Mouse (Mus musculus) hindbrain, embryonic 15.5 days (tissue): ENCODE measurements around the gene Papss2. TPM values are rescaled to one million over a fixed set of nuclear protein-coding genes. Genes with fewer than 3 reads are reported as not detected.
A peak's percentile ranks its signal among the peaks of the same experiment; 100 is the strongest.
"Not testable (repeated sequence)": the region's sequence is repeated elsewhere in the genome, so short reads cannot be mapped to it uniquely, and the experiment has no call there.

Source experiments
- ATAC-seq: fragments of 200-750 bp; cut with Nextera tagmentation; 2 replicates; pipeline ENCODE4 v1.8.0; 2017; ENCODE audit warnings: low read depth, moderate number of reproducible peaks, moderate TSS enrichment; ENCODE audit not compliant: low FRiP score
- H3K27ac ChIP-seq: fragments of 300-500 bp; sonication (generic); replicated peaks from 2 replicates; pipeline ENCODE4 v1.5.1; 2015; ENCODE audit warnings: mild to moderate bottlenecking, inconsistent platforms
- H3K27me3 ChIP-seq: fragments of 300-500 bp; sonication (generic); 2 replicates; pipeline ENCODE4 v1.6.1; 2015; ENCODE audit warnings: control low read depth, inconsistent platforms
- H3K36me3 ChIP-seq: fragments of 300-500 bp; sonication (generic); 2 replicates; pipeline ENCODE4 v1.6.1; 2015; ENCODE audit warnings: control low read depth, inconsistent platforms
- H3K4me1 ChIP-seq: fragments of 300-500 bp; sonication (generic); replicated peaks from 2 replicates; pipeline ENCODE4 v1.6.1; 2015; ENCODE audit warnings: control low read depth, inconsistent platforms
- H3K4me2 ChIP-seq: fragments of 300-500 bp; sonication (generic); 2 replicates; pipeline ENCODE4 v1.6.1; 2015; ENCODE audit warnings: moderate library complexity, mild to moderate bottlenecking, inconsistent platforms
- H3K4me3 ChIP-seq: fragments of 300-500 bp; sonication (generic); 2 replicates; pipeline ENCODE4 v1.5.1; 2015; ENCODE audit warnings: mild to moderate bottlenecking, inconsistent platforms
- H3K9ac ChIP-seq: fragments of 300-500 bp; sonication (generic); 2 replicates; pipeline ENCODE4 v1.6.1; 2015; ENCODE audit warnings: inconsistent platforms
- H3K9me3 ChIP-seq: fragments of 300-500 bp; sonication (generic); 2 replicates; pipeline ENCODE4 v1.6.1; 2016; ENCODE audit warnings: control low read depth, inconsistent platforms
- WGBS: fragments of 180-500 bp; shearing (Covaris S2); methylation state at CpG from one replicate; pipeline ENCODE4 v1.1.7; 2015; 5-methylcytosine and 5-hydroxymethylcytosine counted together
- polyA plus RNA-seq: library from polyadenylated mRNA; unstranded; fragments of >200 nt; fragmentation: Nextera tagmentation; extraction: Ambion mirVana; gene quantifications from 2 replicates; pipeline ENCODE4 v1.2.1, GENCODE M21; 2015

Gene Papss2
- polyA plus RNA-seq, 1 experiment from 2014 or later, result 1.2 TPM

GRCm38 (mm10) chr19:32688227-32688626 is 92.6 kb downstream of the Papss2 start:
- 94% methylated on average over 3 of the region's 3 CpGs for WGBS
- H3K36me3 ChIP-seq, result peaks cover 36% of the 10 kb centered on the region
- H3K4me1 ChIP-seq, H3K4me3 ChIP-seq, ATAC-seq, H3K27ac ChIP-seq, H3K9ac ChIP-seq, H3K9me3 ChIP-seq, H3K27me3 ChIP-seq, H3K4me2 ChIP-seq: not testable (repeated sequence)

- no peak for ATAC-seq
- no peak overlapping the region for H3K9ac ChIP-seq
- no peak overlapping the region for H3K4me2 ChIP-seq
- H3K27me3 ChIP-seq, result no peaks in the 10 kb centered on the region
- H3K27ac ChIP-seq, result no peak overlapping the region
- WGBS, result 78% methylated on average over 6 of the region's 6 CpGs
- H3K36me3 ChIP-seq, result peaks cover 50% of the 10 kb centered on the region
- no peaks in the 10 kb centered on the region for H3K9me3 ChIP-seq
- H3K4me1 ChIP-seq, result no peaks in the 10 kb centered on the region
- no peak overlapping the region for H3K4me3 ChIP-seq
Observed at GRCm38 (mm10) chr19:32689724-32690123, 94.1 kb downstream of the Papss2 start.

- no peak for ATAC-seq
- 91% methylated on average over 2 of the region's 2 CpGs for WGBS
- Histone ChIP-seq H3K4me1 (no peaks in the 10 kb centered on the region), H3K9ac (no peak overlapping the region), H3K36me3 (peaks cover 67% of the 10 kb centered on the region), H3K27me3 (no peaks in the 10 kb centered on the region), H3K4me3 (no peak overlapping the region), H3K9me3 (no peaks in the 10 kb centered on the region), H3K27ac (no peak overlapping the region), H3K4me2 (no peak overlapping the region)
Observed at GRCm38 (mm10) chr19:32696674-32697073, 101.1 kb downstream of the Papss2 start.

GRCm38 (mm10) chr19:32702191-32702590 is 106.6 kb downstream of the Papss2 start:
- H3K27ac ChIP-seq, result no peak overlapping the region
- H3K4me3 ChIP-seq, result no peak overlapping the region
- H3K4me1 ChIP-seq, result no peaks in the 10 kb centered on the region
- H3K9me3 ChIP-seq, result no peaks in the 10 kb centered on the region
- 81% methylated on average over 3 of the region's 3 CpGs for WGBS
- H3K36me3 ChIP-seq, result peaks cover 52% of the 10 kb centered on the region
- H3K4me2 ChIP-seq, result no peak overlapping the region
- H3K9ac ChIP-seq, result no peak overlapping the region
- ATAC-seq, result no peak
- no peaks in the 10 kb centered on the region for H3K27me3 ChIP-seq

GRCm38 (mm10) chr19:32708996-32709395 is 113.4 kb downstream of the Papss2 start:
- H3K27me3 ChIP-seq, result no peaks in the 10 kb centered on the region
- H3K4me1 ChIP-seq, result peaks cover 20% of the 10 kb centered on the region
- H3K36me3 ChIP-seq, result 0 out of 2 replicates have a peak, but pooled peaks cover 15% of the 10 kb centered on the region
- no peak for ATAC-seq
- H3K4me3 ChIP-seq, result no peak overlapping the region
- no peak overlapping the region for H3K4me2 ChIP-seq
- H3K27ac ChIP-seq, result no peak overlapping the region
- 88% methylated on average over 5 of the region's 5 CpGs for WGBS
- H3K9me3 ChIP-seq, result no peaks in the 10 kb centered on the region
- no peak overlapping the region for H3K9ac ChIP-seq

GRCm38 (mm10) chr19:32710288-32710687 is 114.7 kb downstream of the Papss2 start:
- H3K4me1 ChIP-seq, result peaks cover 20% of the 10 kb centered on the region
- no peak overlapping the region for H3K9ac ChIP-seq
- no peak overlapping the region for H3K4me2 ChIP-seq
- 60% methylated on average over 3 of the region's 3 CpGs for WGBS
- no peak for ATAC-seq
- no peaks in the 10 kb centered on the region for H3K27me3 ChIP-seq
- no peak overlapping the region for H3K27ac ChIP-seq
- H3K9me3 ChIP-seq, result no peaks in the 10 kb centered on the region
- H3K4me3 ChIP-seq, result no peak overlapping the region
- 0 out of 2 replicates have a peak, but pooled peaks cover 10% of the 10 kb centered on the region for H3K36me3 ChIP-seq

GRCm38 (mm10) chr19:32711761-32712541 is 116.4 kb downstream of the Papss2 start:
- peak; percentile 97 for ATAC-seq
- Histone ChIP-seq H3K36me3 (no peaks in the 10 kb centered on the region), H3K4me2 (peak overlapping the region; percentile 83), H3K27me3 (no peaks in the 10 kb centered on the region), H3K27ac (peak overlapping the region; percentile 96), H3K4me3 (peak overlapping the region; percentile 61), H3K9me3 (no peaks in the 10 kb centered on the region), H3K9ac (peak overlapping the region; percentile 72), H3K4me1 (peaks cover 20% of the 10 kb centered on the region)
- WGBS, result under 1% methylated on average over 63 of the region's 63 CpGs

- peak; percentile 89 for ATAC-seq
- WGBS, result under 1% methylated on average over 11 of the region's 11 CpGs
Observed at GRCm38 (mm10) chr19:32712588-32713042, 117.0 kb downstream of the Papss2 start.

GRCm38 (mm10) chr19:32713471-32713870 is 117.9 kb downstream of the Papss2 start:
- H3K9me3 ChIP-seq, result no peaks in the 10 kb centered on the region
- no peak overlapping the region for H3K4me3 ChIP-seq
- H3K9ac ChIP-seq, result no peak overlapping the region
- WGBS, result 87% methylated on average over 3 of the region's 3 CpGs
- peak overlapping the region; percentile 83; the same call in 1 of the 2 replicates for H3K4me2 ChIP-seq
- no peaks in the 10 kb centered on the region for H3K36me3 ChIP-seq
- H3K27ac ChIP-seq, result peak overlapping the region; percentile 96
- H3K4me1 ChIP-seq, result peaks cover 20% of the 10 kb centered on the region
- no peaks in the 10 kb centered on the region for H3K27me3 ChIP-seq
- ATAC-seq, result no peak

More at GRCm38 (mm10) chr19:32712588-32713042, 117.0 kb downstream of the Papss2 start:
- Histone ChIP-seq H3K4me2 (peak overlapping the region; percentile 83), H3K9ac (peak overlapping the region; percentile 72), H3K27ac (peak overlapping the region; percentile 96), H3K9me3 (no peaks in the 10 kb centered on the region), H3K4me3 (peak overlapping the region; percentile 61), H3K36me3 (no peaks in the 10 kb centered on the region), H3K4me1 (peaks cover 20% of the 10 kb centered on the region), H3K27me3 (no peaks in the 10 kb centered on the region)

- Histone ChIP-seq H3K27me3 (no peaks in the 10 kb centered on the region), H3K4me1 (peaks cover 18% of the 10 kb centered on the region), H3K27ac (no peak overlapping the region), H3K9me3 (no peaks in the 10 kb centered on the region), H3K9ac (no peak overlapping the region), H3K4me3 (no peak overlapping the region), H3K4me2 (no peak overlapping the region), H3K36me3 (no peaks in the 10 kb centered on the region)
- WGBS, result 7% methylated on average over 3 of the region's 3 CpGs
- no peak for ATAC-seq
Observed at GRCm38 (mm10) chr19:32715201-32715600, 119.6 kb downstream of the Papss2 start.

GRCm38 (mm10) chr19:32715681-32716080 is 120.1 kb downstream of the Papss2 start:
- no peak overlapping the region for H3K4me3 ChIP-seq
- peaks cover 13% of the 10 kb centered on the region for H3K4me1 ChIP-seq
- ATAC-seq, result no peak
- no peak overlapping the region for H3K27ac ChIP-seq
- no peak overlapping the region for H3K4me2 ChIP-seq
- H3K36me3 ChIP-seq, result no peaks in the 10 kb centered on the region
- no peak overlapping the region for H3K9ac ChIP-seq
- H3K9me3 ChIP-seq, result no peaks in the 10 kb centered on the region
- H3K27me3 ChIP-seq, result no peaks in the 10 kb centered on the region
